Mouse (Mus musculus) thymus, postnatal 25 days (tissue): ENCODE data around the gene Galns.
A peak's percentile ranks its signal among the peaks of the same experiment; 100 is the strongest.
"Not testable (repeated sequence)": the region's sequence is repeated elsewhere in the genome, so short reads cannot be mapped to it uniquely, and the experiment has no call there.

Experiments used
- DNase-seq: peaks from one replicate; pipeline ENCODE4 v3.0.0; 2022

The Galns gene

DNA sequence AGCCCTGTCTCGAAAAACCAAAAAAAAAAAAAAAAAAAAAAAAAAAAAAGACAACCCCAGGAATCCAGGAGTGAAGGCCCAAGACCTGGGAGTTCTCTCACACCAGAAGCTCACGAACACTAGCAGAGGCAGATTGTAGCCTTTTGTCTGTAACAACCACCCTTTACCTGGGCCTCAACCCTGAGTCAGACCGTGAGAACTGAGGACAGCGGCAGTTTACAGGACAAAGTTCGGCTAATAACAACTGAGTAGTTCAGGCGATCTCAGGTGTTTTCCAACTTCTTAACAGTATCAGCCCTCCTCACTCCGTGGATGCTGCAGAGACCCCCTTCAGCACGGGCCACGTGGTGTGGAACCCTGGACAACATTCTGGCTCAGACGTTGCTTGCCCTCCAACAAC is 24.5 kb downstream of the Galns start:
- no peak for DNase-seq

DNA sequence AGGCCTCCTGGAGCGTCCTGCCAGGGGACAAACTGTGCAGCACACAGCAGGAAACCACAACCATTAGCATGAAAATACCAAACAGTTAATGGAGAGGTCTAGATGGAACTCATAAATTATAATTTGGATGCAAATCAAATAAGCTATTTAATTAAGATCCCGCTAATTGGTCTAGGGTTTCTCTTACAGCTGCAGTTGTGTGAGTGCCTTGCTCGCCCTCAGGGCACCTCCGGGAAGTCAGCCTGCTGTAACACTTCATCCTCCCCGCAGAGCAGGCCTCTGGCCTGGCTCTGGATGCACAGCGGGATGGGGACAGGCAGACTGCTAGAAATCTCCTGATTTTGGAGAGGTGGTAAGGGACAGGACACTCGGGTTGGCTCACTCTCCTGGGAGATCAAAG is 25.1 kb downstream of the Galns start:
- no peak for DNase-seq

DNA sequence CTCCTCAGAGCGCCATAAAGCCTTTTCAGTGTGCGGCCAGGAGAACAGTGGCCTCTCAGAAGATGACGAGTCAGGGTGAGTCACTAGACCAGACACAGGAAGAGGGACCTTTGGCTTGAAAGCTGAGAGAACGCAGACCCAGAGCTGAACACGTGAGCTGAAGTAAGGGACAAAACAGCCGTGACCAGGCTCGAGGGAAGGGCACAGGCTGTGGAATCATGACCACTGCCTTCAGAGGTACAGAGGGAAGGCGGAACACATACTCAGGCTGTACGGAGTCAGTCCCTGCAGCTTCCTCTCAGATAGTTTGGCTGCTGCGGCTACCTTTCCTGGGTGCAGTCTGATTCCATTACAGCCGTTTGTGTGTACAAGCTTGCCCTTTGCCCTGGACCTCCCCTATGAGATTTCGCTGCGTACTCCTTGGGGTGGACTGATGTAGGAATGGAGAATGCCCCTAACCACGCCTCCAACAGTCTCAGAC is 25.8 kb downstream of the Galns start:
- DNase-seq, result no peak

DNA sequence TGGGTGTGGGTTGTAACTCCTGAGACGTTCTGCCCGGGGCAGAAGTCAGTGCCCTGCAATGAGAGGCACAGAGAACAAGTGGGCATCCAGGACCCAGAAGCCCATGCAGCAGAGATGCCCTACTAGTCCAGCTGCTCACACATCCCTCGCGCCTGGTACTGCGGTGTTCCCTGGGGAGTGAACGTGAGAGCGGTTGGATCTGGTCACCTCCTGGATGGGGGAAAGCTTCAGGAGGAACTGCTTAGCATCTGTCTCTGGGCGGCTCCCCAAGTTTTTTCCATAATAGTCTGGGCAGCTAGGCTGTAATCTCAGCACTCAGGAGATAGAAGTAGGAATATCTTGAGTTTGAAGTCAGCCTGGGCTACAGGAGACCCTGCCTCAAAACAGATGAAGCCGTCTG is 26.3 kb downstream of the Galns start:
- no peak for DNase-seq

DNA sequence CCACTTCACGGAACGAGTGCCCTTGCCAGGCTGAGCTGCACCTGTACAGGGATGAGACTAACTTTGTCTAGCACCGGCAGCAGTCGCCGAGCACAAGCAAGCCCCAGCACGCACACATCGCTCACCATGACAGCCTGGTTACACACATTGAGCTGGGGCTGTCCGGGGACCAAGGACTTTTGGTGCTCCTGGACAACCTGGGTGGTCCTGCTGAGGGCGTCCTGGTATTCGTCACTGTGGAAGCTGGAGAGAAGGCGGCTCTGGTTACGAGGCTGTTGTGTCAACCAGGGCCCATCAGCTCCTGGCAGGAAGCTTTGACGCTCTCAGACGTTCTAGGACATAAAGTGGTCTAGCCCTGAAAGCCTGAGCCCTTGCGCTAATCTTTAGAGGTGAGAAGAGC is 30.3 kb downstream of the Galns start:
- no peak for DNase-seq

DNA sequence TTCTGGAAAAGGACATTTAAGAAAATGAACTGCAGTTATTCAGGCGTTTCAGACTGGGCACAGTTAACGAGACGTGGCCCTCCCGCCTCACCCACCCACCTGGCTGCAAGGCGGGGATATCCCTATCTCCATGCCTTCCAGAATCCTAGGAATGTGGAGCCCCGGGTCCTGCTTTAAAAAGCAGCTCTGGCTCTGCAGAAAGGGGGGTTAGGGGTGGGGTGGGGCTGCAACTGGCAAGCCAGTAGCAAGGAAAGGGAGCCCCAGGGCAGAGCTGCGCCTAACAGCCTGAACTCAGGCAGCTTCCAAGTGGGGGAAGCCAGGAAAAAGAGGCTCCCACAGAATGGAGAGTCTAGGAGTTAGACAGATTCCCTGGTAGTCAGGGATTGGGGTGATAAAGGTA is 32.1 kb downstream of the Galns start:
- DNase-seq, result no peak

DNA sequence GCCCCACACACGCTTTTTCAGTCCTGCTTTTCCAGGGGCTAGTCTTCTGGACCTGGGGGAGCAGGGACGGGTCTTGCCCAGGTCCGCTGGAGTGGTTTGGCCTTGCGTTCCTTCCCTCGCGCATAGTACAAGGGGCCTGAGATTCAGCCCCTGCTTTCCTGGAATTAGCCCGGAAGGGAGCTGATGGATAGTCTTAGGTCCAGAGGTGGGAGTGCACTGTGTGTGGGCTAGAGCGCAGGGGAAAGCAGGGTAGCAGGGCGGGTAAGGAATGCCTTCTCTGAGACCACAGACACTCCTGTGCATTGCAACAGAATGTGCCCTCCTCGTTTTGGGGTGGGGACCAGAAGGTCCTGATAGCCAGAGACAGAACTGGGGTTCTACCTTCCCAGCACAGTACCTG is 34.1 kb downstream of the Galns start:
- no peak for DNase-seq

DNA sequence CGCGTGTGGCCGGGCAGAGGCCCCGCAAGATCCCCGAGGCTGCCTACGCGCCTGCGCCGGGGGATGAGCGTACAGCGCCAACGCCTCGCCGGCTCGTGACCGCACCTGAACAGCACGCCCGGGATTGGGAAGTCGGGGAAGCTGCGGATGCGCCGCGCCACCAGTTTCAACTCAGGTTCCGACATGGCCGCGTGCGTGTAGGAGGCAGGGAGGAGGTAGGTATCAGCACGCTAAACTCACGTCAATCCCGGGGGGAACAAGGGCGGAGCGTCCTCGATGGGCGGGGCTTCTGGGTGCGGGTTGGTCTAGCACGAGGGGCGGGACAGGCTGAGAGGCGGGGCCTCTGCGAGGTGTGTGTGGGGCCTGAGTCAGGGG is 34.6 kb downstream of the Galns start, which contains the start of gene Aprt:
TSS of gene Aprt (minus strand) at position 262 of the 375 bp plus-strand sequence.
- peak; percentile 97 for DNase-seq

DNA sequence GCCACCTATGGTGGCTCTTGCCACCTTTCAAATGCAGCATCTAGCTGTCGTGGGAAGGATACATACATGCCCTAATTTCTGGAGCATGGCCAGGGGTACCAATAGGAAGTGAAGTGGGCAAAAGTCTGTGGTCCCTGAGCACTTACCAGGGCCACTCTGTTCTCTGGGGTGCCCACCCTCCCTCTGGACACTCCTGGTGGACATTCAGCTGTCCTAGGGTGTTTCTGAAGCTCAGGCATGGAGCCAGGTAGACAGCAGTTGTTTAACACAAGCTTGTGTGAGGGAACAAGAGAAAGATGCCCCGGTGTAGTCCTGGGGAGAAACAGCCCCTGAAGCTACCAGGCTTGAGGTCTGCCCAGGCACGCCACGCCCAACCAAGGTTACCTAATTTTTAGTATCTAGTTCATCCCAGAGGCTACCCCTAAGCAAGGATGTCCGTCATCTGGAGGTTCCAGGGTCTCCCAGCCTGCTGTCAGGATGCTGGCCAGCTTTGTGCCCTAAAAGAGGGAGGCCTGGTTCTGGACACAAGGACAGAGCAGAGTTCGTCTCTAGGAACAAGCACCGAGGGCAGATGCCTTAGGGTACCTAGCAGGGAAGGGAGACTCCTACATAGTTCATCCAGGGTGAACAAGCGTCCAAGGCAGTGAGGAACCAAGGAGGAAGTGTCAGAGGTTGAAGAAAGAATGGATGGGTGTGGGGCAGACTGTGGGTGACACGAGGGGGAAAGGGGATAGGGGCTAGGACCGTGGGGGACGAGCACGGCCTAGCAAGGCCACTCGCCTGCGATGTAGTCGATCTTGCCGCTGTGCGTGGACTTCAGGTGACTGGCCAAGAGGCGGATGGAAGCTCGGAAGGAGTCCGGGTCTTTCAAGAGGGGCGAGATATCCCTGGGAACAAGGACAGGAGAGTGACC is 35.3 kb downstream of the Galns start:
- no peak for DNase-seq

DNA sequence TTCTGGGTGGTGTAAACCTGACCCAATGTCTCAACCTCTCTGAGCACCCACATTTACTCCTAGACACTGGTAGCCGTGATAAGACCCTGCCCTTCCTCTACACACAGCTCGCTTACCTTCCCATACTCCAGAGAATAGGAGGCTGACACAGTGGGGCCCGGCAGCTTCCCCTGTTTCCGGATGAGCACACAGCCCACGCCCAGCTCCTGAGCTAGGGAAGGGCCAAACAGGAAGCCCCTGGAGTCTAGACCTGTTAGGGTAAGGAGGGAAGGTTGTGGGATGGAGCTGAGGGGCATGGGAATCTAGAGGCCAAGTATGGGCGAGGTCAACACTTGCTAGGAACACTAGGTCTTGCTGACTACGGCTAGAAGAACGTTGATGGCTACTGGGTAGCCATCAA is 36.0 kb downstream of the Galns start:
- no peak for DNase-seq

DNA sequence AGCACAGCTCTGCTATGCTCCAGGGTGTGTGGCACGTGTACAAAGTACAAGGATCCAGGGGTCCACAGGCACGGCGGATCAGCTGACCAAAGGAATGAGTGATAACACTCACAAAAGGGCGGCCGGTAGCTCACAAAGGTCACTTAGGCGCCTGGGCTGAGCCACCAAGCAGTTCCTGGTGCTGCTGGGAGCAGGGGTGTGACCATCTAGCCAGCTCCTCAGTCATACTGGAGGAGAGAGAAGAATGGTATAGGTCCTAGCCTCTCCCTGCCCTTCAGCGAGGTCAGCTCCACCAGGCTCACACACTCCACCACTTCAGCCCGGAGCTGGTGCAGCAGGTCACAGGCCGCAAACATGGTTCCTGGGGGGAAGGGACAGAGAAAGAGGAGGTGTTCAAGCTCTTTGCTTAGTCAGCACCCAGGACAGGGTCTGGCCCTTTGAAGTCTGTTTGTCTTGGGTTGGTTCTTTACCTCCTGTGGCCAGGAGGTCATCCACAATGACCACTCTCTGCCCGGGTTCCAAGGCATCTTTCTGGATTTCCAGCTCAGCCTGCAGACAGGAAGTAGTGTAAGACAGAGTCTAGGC is 36.5 kb downstream of the Galns start:
- DNase-seq, result no peak

DNA sequence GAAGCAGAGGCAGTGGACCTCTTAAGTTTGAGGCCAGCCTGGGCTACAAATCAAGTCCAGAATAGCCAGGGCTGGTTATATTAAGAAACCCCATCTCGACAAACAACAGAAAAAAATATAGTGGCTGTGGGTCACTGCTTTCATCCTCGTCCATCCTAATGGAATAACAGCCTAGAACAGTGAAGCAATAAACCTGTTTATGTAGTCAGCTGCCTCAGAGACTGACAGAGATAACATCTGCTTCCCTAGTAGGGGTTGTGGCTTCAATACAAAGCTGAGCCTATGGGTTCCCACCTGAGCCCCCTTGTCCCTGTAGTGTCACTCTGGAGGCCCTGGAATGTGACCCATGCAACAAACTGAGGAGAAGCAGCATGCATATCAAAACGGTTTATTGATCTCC is 37.0 kb downstream of the Galns start:
- no peak for DNase-seq

DNA sequence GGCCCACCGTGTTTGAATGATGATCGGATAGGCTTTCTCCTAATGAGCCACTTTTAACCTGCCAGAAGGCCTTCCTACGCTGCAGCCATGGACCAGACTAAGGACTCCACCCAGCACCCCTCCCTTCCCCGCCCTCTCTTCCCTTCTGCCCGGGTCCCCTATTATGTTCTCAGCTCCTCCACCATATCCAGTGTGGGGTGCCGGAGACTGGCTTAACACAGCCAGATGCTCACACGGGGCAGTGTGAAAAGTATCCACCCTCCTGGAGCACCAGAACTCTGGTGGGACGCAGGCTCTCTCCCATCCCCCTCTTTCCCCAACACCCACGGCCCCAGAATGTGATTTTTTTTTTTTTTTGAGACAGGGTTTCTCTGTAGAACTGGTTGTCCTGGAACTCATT is 37.7 kb downstream of the Galns start:
- DNase-seq, result no peak

DNA sequence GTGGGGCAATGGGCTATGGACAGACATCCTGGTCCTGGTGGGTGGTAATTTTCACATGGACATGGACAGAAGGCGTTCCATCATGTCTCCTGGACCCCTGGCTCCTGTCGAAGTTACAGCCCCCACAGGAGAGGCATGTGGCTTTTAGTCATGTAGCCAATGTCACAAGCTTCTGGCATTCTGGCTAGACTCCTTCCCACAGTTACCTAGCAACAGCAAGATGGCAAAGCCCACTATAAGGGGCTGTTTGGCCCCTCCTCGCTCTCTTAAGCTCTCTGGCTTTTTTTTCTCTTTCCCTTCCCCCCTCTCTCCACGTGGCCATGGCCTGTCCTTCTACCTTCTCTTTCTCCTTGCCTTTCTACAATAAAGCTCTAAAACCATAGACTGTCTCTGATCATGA is 38.1 kb downstream of the Galns start:
- not testable (repeated sequence) for DNase-seq

DNA sequence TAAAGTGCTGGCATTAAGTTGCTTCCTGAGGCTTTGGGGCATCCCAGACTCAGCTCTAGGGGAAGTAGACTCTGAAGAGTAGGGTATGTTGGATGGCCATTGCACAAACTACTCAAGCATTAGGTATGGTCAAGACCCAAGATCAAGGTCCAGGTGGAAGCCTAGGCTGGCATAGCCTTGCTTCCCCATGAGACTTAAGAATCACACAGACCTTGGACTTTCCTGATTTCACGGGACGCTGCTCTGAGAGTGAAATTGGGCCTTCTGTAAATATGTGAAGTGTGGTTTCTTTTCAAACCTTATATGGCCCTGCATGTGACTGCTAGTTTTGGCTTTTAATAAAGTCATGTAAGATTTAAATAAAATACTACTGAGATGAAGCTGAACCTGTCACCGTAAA is 38.5 kb downstream of the Galns start:
- no peak for DNase-seq

DNA sequence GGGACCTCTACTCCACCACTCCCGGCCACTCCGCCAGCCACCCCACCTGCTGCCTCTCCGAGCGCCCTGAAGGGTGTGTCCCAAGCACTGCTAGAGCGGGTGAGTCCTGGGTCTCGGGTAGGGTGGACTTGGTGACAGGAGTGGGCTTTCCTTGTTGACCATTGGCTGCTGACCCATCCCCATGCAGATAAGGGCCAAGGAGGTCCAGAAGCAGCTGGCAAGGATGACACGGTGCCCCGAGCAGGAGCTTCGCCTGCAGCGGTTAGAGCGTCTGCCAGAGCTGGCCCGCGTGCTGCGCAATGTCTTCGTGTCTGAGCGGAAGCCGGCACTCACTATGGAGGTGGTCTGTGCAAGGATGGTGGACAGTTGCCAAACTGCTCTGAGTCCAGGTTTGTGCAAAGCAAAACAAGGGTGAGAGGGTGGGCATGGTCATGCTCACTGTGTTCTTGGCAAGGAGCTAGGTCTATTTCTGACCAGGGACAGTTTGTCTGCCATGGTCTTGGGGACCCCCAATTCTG is 39.5 kb downstream of the Galns start:
- DNase-seq, result no peak

DNA sequence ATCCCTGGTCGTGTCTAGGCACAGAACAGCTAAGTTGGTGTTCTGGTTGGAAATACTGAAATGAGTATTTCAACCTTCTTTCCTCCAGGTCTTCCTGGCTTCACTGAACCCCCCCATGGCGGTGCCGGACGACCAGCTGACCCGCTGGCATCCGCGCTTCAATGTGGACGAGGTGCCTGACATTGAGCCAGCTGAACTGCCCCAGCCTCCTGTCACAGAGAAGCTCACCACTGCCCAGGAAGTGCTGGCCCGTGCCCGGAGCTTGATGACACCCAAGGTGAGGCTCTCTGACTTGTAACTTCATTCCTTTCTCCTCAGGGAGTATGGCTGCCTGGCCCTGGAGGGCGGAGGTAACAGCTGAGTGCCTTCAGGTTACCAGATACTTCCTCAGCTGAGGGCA is 40.1 kb downstream of the Galns start:
- DNase-seq, result no peak

DNA sequence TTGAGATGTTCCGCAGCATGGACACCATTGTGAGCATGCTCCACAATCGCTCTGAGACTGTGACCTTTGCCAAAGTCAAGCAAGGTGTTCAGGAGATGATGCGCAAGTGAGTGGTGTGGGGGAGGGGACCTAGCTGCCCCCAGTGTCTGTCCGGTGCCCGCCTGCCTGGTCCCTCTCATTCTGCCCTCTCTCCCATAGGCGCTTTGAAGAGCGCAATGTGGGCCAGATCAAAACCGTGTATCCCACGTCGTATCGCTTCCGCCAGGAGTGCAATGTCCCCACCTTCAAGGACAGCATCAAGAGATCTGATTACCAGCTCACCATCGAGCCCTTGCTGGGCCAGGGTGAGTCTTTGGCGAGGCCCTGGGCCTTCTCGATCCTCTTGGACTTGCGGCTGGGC is 41.3 kb downstream of the Galns start:
- DNase-seq, result no peak

DNA sequence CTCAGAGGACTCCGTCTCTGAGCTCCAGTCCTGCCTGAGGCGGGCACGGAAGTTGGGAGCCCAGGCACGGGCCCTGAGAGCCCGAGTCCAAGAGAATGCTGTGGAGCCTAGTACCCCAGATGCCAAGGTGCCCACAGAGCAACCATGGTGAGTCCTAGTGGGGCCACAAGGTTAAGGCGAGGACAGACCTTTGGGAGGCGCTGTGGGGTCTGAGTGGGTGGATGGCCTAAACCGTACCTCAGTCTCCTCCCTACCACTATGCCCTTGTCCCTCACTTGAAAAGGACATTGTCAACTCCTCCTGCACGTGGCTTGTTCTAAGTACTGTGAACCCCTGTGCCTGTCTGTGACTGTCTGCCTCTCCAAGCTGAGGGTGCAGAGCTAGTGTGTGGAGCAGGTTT is 41.9 kb downstream of the Galns start:
- peak; percentile 18 for DNase-seq

DNA sequence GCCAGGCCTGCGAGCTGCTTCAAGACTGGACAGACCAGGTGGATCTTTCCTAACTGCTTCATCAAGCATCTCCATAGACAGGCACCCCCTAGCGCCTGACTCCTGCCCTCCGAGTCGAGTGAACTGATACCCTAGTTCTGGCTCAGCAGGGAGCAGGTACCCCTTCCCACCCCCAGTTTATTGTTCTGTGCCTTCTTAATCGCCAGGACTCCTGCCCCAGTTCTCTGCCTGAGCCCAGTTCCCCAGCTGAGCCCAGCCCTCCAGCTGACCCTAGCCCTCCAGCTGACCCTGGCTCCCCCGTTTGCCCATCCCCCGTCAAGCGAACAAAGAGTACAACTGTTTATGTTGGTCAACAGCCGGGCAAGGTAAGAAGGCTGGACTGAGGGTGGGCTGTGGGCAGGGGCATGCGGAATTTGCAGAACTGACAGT is 42.4 kb downstream of the Galns start:
- DNase-seq, result peak; percentile 57

DNA sequence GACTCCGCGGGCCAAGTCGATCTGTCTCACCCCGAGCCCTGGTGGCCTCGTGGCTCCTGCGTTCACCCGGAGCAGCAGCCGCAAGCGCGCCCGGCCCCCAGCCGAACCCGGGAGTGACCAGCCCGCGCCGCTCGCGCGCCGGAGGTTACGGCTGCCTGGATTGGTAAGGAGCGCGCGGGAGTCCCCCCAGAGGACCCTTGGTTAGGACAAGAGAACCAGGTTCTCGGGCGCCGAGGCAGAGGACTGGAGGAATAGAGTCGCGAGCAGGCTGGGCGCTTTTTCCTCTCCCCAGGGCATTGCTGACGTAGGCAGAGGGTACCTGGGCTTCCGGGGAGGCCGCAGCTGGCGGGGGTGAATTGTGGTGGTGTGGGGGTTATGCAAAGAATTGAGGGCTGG is 43.2 kb downstream of the Galns start:
- DNase-seq, result peak; percentile 78

DNA sequence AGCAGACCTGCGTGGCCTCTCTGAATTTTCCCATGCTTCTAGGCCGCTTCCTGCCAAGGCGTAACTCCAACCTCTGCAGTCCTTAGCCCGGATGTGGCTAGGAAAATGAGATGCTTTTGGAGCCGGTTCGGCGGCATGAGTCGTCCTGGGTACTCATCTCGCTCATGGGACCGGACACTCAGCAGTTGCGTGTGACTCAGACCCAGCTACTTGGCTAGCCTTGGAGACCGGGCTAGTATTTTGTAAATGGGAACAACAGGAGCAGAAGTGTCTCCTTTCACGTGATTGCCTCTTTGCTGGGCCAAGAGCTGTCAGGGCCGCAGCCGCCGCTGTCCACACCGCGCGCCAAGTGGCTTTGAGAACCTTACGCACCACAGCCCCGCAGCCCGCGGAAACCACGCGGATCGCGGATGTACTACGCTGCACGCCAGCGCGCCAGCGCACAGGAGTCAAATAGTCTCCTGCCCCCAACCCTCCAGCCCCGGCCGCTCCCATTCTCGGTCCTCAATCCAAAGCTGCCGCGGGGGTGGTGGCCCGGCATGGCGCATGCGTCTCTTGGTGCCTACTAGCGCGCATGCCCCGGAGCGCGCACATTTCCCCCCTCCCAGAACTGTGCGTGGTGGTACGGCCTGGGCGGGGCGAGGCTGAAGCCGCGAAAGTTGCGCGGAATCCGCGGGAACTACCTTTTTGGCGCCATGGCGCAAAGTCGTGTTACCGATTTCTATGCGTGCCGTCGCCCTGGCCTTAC is 43.7 kb downstream of the Galns start, which contains the start of gene Cdt1:
TSS of gene Cdt1 (plus strand) at position 655 of the 748 bp plus-strand sequence.
- DNase-seq, result peak; percentile 96

DNA sequence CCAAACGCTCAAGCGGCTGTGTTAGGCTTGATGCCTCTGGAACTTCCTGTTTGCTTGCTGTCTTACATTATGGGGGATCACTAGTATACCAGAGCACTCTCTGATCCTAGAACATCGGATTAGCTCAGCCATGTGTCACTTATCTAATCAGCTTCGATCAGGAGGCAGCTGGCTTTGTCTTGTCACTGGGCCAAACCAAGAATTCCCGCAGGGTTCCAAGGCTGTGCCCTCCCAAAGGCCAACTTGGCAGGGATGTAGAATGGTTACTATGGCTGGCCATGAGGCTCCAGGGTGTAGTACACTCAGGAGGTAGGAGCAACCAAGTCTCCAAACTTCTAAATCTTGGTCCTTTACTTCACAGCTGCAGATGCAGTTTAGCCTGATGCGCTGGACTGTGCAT is 44.5 kb downstream of the Galns start:
- DNase-seq, result no peak
